Mouse (Mus musculus) hindbrain, embryonic 15.5 days (tissue): ENCODE measurements at regions not wholly inside any gene's neighbourhood (a gene's known extent, or its start where the extent isn't known, plus 50 kb on each side); places are given as distances from the start of the nearest gene placed in this dataset.

ENCODE experiments used
- ATAC-seq: fragments of 200-750 bp; cut with Nextera tagmentation; 2 replicates; pipeline ENCODE4 v1.8.0; 2017; ENCODE audit warnings: low read depth, moderate number of reproducible peaks, moderate TSS enrichment; ENCODE audit not compliant: low FRiP score
- H3K27ac ChIP-seq: fragments of 300-500 bp; sonication (generic); replicated peaks from 2 replicates; pipeline ENCODE4 v1.5.1; 2015; ENCODE audit warnings: mild to moderate bottlenecking, inconsistent platforms
- H3K27me3 ChIP-seq: fragments of 300-500 bp; sonication (generic); 2 replicates; pipeline ENCODE4 v1.6.1; 2015; ENCODE audit warnings: control low read depth, inconsistent platforms
- H3K36me3 ChIP-seq: fragments of 300-500 bp; sonication (generic); 2 replicates; pipeline ENCODE4 v1.6.1; 2015; ENCODE audit warnings: control low read depth, inconsistent platforms
- H3K4me1 ChIP-seq: fragments of 300-500 bp; sonication (generic); replicated peaks from 2 replicates; pipeline ENCODE4 v1.6.1; 2015; ENCODE audit warnings: control low read depth, inconsistent platforms
- H3K4me2 ChIP-seq: fragments of 300-500 bp; sonication (generic); 2 replicates; pipeline ENCODE4 v1.6.1; 2015; ENCODE audit warnings: moderate library complexity, mild to moderate bottlenecking, inconsistent platforms
- H3K4me3 ChIP-seq: fragments of 300-500 bp; sonication (generic); 2 replicates; pipeline ENCODE4 v1.5.1; 2015; ENCODE audit warnings: mild to moderate bottlenecking, inconsistent platforms
- H3K9ac ChIP-seq: fragments of 300-500 bp; sonication (generic); 2 replicates; pipeline ENCODE4 v1.6.1; 2015; ENCODE audit warnings: inconsistent platforms
- H3K9me3 ChIP-seq: fragments of 300-500 bp; sonication (generic); 2 replicates; pipeline ENCODE4 v1.6.1; 2016; ENCODE audit warnings: control low read depth, inconsistent platforms
- WGBS: fragments of 180-500 bp; shearing (Covaris S2); methylation state at CpG from one replicate; pipeline ENCODE4 v1.1.7; 2015; 5-methylcytosine and 5-hydroxymethylcytosine counted together

DNA sequence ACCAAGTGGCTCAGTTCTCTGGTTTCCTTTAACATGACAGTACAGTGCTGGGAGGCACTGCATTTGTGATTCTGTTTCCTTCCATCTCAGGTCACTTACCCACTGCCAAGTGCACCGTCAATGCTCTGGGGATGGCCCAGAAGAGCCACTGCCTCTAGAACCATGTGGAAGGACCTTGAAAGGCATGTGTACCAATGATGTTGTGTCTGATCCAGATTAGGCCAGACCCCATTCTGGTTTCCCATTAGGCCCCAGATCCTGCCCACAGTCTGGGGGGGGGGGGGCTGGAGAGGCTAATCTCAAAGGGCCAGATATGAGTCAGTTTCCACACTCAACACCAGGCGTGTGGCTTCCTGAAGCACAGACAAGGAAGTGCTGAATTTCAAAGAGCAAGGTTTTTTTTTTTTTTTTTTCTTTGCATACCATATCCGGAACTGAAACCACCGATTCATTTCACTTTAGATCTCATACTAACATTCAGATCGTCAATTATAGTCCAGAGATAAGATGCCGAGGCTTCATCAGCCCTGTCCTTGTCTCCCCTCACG is 162.6 kb upstream of the Bcl6 start:
- Histone ChIP-seq H3K36me3 (no peaks in the 10 kb centered on the region), H3K27ac (no peak overlapping the region), H3K9ac (no peak overlapping the region), H3K27me3 (no peaks in the 10 kb centered on the region), H3K9me3 (no peaks in the 10 kb centered on the region), H3K4me3 (no peak overlapping the region), H3K4me2 (no peak overlapping the region), H3K4me1 (no peaks in the 10 kb centered on the region)
- ATAC-seq: no peak
- WGBS: 87% methylated on average over 7 of the region's 7 CpGs

DNA sequence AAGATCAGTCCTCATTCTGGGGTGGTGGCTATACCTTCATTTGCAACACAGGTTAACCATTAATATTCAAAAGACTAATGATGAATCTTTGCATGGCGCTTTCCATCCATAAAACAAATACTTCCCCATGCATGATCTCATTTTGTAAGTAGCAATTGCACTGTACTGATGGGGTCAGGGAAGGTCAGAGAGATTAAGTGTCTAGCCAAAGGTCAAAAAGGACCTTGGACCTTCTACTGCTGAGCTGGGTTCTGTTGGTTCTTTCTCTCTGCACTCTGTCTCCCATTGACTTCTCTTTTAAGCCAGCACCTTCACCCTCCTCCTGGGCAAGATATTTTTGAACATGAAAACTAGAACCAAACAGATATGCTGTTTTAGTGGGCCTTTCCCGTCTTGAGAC is 161.9 kb upstream of the Bcl6 start:
- Histone ChIP-seq H3K9ac (no peak overlapping the region), H3K4me2 (no peak overlapping the region), H3K4me3 (no peak overlapping the region), H3K4me1 (no peaks in the 10 kb centered on the region), H3K9me3 (no peaks in the 10 kb centered on the region), H3K27me3 (no peaks in the 10 kb centered on the region), H3K36me3 (no peaks in the 10 kb centered on the region), H3K27ac (no peak overlapping the region)
- WGBS: 97% methylated on average over 2 of the region's 2 CpGs
- no peak for ATAC-seq

DNA sequence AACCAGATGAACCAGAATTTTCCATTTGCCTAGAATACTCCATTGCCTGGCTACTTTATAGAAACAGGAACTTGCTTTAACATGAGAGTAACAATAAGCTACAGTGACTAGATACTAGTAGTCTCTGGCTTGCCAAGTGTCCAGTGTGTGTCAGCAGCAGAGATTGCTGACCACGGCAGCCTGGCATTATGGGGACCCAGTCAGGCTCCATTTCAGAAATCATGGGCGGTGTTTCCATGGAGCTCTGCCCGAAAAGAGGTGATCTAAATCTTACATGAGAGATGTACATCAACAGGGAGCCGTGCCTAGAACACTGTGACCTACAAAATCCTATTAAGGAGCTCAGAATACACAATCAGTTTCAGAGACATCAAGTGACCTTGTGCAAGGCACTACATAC is 160.8 kb upstream of the Bcl6 start:
- H3K9ac ChIP-seq: no peak overlapping the region
- 71% methylated on average over 4 of the region's 4 CpGs for WGBS
- H3K9me3 ChIP-seq: no peaks in the 10 kb centered on the region

DNA sequence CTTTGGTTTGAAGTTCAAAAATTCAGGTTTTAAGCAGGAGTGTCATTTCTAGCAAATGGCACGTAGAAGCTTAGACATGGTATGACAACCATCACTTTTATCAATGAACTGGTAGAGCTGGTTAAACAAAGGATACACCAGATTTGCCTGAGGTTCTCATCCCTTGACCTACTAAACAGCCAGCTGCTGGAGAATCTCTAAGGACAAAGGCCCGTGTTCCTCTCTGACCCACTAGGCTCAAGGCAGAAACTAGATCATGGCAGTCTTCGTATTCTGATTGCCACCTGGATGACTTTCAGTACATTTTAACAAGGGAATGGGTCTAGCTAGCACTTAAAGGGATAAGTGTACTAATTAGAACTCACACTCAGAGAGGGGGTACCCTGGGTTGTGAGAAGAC is 155.2 kb upstream of the Bcl6 start:
- H3K9ac ChIP-seq: no peak overlapping the region
- H3K27ac ChIP-seq: no peak overlapping the region
- no peak for ATAC-seq
- WGBS: 93% methylated on average over 3 of the region's 3 CpGs
- H3K4me3 ChIP-seq: no peak overlapping the region
- H3K9me3 ChIP-seq: no peaks in the 10 kb centered on the region
- no peak overlapping the region for H3K4me2 ChIP-seq
- no peaks in the 10 kb centered on the region for H3K36me3 ChIP-seq
- H3K4me1 ChIP-seq: no peaks in the 10 kb centered on the region
- no peaks in the 10 kb centered on the region for H3K27me3 ChIP-seq

More for the DNA sequence above, 160.8 kb upstream of the Bcl6 start:
- Histone ChIP-seq H3K4me2 (no peak overlapping the region), H3K4me1 (no peaks in the 10 kb centered on the region), H3K27me3 (no peaks in the 10 kb centered on the region), H3K4me3 (no peak overlapping the region), H3K27ac (no peak overlapping the region), H3K36me3 (no peaks in the 10 kb centered on the region)
- no peak for ATAC-seq

DNA sequence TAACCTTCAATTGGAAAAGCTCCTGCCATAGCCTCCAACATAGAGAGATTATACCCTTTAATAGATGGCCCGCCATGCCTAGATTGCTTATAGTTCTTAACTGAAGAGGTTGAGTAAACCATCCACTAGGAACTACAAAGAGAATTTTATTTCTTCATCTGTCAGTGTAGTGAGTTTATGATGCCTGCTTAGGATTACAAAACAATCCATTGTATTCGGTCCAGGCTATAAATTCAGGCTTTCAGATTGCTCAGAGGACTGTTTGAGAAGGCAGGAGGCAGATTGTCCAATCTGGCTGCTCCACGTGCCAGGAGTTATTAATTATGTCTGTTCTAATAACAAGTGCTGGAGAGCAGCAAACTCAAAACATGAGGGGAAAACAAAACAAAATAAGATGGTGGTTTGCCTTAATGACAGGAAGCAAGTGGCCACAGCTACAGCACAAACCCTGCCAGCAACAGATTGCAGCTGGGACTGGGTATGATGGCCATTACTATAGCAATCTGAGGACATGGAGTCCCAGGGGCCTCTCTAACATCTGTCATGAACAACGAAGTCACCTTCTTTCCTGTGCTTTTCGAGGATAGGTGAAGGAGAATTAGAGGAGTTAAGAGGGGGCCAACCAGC is 154.4 kb upstream of the Bcl6 start:
- H3K4me3 ChIP-seq: no peak overlapping the region
- H3K36me3 ChIP-seq: no peaks in the 10 kb centered on the region
- ATAC-seq: no peak
- H3K27ac ChIP-seq: no peak overlapping the region
- H3K9ac ChIP-seq: no peak overlapping the region
- 56% methylated on average over 5 of the region's 5 CpGs for WGBS
- H3K27me3 ChIP-seq: no peaks in the 10 kb centered on the region
- H3K4me2 ChIP-seq: no peak overlapping the region
- H3K9me3 ChIP-seq: no peaks in the 10 kb centered on the region
- no peaks in the 10 kb centered on the region for H3K4me1 ChIP-seq

DNA sequence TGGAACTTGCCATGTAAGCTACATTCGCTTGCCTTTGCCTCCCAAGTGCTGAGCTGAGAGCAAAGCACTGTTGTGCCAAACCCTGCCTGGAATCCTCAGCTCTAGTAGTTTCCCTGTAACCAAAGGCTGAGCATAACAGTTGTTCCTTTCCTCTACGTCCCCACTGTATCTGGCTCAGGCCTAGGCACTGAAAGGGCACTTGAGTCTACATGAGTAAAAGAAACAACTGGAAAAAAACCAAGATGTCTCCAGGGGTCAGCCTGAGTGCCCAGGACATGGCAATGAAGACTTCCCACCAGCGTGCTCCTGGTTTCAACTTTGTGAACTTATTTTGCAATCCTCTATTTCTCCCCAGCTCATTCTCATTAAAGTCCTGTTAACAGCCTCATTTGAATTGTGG is 150.5 kb upstream of the Bcl6 start:
- Histone ChIP-seq H3K9ac (no peak overlapping the region), H3K9me3 (no peaks in the 10 kb centered on the region), H3K4me3 (no peak overlapping the region), H3K4me1 (no peaks in the 10 kb centered on the region), H3K27me3 (no peaks in the 10 kb centered on the region), H3K27ac (no peak overlapping the region), H3K36me3 (no peaks in the 10 kb centered on the region), H3K4me2 (no peak overlapping the region)
- WGBS: 91% methylated on average over 3 of the region's 3 CpGs
- no peak for ATAC-seq

DNA sequence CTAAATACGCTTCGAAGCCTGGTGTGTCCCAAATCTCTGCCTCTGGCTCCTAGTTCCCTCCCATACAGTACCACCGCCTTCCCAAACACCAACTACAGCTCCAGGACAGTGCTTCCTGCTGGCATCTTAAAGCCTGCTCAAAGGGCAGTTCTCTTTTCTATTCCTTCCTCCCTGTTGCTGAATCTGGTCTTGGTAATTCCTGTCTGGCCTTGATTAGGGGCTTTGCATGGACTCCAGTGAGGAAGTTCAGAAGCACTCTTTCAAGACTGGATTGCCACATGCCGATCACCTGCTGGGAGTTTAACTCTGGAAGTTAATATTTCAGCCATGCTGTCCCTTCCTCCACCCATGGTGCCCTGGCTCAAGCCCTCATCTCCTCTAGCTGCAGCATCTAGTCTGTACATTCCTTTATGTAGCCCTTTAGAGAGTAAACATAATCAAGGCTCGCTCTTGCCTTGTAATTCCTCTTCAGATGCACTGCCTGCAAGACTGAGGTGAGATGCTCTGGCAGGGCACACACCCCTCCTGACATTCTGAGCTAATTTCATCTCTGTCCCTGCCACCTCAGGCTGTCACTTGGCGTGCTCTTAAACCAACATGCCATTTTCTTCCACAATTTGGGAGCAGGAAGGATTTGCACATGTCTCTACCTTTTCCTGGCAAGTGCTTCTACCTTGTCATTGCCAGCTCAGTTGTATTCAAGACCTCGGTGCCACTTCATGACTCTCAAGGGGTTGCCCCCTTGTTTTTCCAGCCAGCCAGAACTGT is 148.8 kb upstream of the Bcl6 start:
- Histone ChIP-seq H3K36me3 (no peaks in the 10 kb centered on the region), H3K9ac (no peak overlapping the region), H3K4me2 (no peak overlapping the region), H3K27ac (no peak overlapping the region), H3K27me3 (no peaks in the 10 kb centered on the region), H3K9me3 (no peaks in the 10 kb centered on the region), H3K4me3 (no peak overlapping the region), H3K4me1 (no peaks in the 10 kb centered on the region)
- 86% methylated on average over 7 of the region's 7 CpGs for WGBS
- no peak for ATAC-seq

DNA sequence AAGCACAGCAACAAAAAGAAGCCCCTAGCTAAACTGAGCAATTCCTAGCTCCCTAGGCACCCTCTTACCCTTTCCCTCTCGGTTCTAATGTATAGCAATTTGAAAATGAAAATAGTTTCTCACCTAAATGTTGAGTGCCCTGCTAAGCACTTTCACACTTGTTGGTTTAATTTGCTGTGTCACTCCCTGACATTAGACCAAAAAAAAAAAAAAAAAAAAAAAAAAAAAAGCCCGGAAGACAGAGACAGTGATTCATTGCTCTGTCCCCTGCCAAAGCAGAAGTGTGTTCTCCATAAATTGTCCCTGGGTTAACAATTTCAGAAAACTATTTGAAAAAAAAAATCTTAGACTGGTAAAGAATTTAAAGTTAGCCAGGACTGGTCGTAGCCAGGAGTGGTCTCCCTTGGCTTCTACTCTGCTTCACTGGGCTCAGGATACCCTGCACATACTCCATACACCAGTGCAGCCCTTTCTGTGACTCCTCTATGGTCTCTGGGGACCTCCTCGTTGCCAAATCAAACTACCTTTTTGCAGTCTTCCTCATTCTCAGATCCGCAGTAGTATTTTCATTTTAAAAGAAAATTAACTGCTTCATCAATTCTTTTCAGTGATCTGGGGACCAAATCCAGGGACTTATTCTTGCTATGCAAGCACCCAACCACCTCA is 148.0 kb upstream of the Bcl6 start:
- Histone ChIP-seq H3K4me1 (no peaks in the 10 kb centered on the region), H3K9ac (no peak overlapping the region), H3K27me3 (no peaks in the 10 kb centered on the region), H3K9me3 (no peaks in the 10 kb centered on the region), H3K4me3 (no peak overlapping the region), H3K27ac (no peak overlapping the region), H3K4me2 (no peak overlapping the region), H3K36me3 (no peaks in the 10 kb centered on the region)
- no peak for ATAC-seq
- 69% methylated on average over 5 of the region's 5 CpGs for WGBS

DNA sequence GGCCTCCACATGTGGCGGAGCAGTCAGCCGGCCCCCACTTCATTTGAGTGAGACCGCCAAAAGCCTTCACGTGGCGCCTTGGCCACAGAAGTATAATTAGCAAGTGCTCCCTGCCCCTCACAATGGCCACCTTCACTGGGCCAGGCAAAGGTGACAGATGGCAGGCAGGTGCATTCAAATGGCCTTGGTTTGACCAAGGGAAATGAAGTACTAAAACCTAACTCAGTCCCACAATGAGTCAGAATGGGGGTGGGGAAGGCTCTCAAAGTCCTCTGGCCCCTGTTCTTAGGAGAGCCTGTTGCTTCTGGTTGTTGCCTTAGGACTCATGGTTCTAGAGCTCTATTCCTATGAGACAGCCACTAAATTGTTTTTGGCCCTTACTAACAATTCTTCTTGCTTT is 147.2 kb upstream of the Bcl6 start:
- Histone ChIP-seq H3K4me2 (no peak overlapping the region), H3K27ac (no peak overlapping the region), H3K36me3 (no peaks in the 10 kb centered on the region), H3K4me1 (no peaks in the 10 kb centered on the region), H3K9me3 (no peaks in the 10 kb centered on the region), H3K9ac (no peak overlapping the region), H3K27me3 (no peaks in the 10 kb centered on the region), H3K4me3 (no peak overlapping the region)
- 95% methylated on average over 5 of the region's 5 CpGs for WGBS
- no peak for ATAC-seq

DNA sequence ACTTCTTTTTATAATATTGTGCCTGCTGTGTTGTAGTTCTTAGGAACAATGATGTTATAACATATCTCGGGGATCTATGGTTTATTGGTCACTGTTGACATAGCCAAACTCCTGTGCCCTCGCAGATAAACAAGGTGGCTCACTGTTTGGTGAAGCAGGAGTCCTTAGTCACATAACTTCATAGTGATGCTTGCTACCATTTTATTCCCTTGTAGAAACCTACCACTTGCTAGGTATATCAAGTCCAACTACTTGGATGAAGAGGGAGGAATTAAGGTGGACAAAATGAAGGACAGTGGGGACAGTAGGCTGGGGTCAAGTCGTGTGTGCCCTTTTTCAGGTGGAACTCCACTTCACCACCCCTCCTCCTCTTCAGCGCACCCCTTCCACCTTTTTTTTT is 146.7 kb upstream of the Bcl6 start:
- no peaks in the 10 kb centered on the region for H3K4me1 ChIP-seq
- H3K9ac ChIP-seq: no peak overlapping the region
- no peak overlapping the region for H3K4me2 ChIP-seq
- H3K9me3 ChIP-seq: no peaks in the 10 kb centered on the region
- no peak overlapping the region for H3K4me3 ChIP-seq
- H3K27ac ChIP-seq: no peak overlapping the region
- H3K36me3 ChIP-seq: no peaks in the 10 kb centered on the region
- no peaks in the 10 kb centered on the region for H3K27me3 ChIP-seq
- over 99% methylated on average over 4 of the region's 4 CpGs for WGBS
- ATAC-seq: no peak

DNA sequence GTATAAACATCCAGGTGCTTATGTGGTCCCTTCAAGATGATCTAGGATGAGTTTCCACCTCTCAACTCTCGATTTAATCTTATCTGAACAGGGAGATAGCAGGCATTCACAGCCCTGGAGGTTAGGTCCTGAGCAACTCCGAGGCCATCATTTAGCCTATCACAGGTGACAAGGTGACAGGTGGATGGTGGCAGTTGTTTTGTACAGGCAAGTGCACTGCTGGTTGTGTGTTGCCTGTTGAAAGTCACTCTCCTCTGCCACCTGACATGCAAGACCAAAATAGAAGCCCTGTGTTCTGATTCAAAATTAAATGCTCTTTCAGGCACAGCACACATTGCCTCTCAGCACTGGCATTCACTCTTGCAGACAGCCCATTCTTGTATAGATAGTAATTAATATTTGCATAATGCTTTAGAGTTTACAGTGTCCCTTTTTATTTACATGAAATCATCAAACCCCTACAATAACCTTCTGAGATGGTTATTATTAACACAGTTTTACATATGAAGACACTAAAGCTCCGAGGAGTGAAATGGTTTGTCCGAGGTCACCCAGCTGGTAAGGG is 145.9 kb upstream of the Bcl6 start:
- H3K27ac ChIP-seq: no peak overlapping the region
- no peaks in the 10 kb centered on the region for H3K4me1 ChIP-seq
- no peaks in the 10 kb centered on the region for H3K27me3 ChIP-seq
- H3K4me2 ChIP-seq: no peak overlapping the region
- WGBS: 85% methylated on average over 4 of the region's 4 CpGs
- H3K9me3 ChIP-seq: no peaks in the 10 kb centered on the region
- H3K9ac ChIP-seq: no peak overlapping the region
- no peak for ATAC-seq
- H3K4me3 ChIP-seq: no peak overlapping the region
- no peaks in the 10 kb centered on the region for H3K36me3 ChIP-seq

DNA sequence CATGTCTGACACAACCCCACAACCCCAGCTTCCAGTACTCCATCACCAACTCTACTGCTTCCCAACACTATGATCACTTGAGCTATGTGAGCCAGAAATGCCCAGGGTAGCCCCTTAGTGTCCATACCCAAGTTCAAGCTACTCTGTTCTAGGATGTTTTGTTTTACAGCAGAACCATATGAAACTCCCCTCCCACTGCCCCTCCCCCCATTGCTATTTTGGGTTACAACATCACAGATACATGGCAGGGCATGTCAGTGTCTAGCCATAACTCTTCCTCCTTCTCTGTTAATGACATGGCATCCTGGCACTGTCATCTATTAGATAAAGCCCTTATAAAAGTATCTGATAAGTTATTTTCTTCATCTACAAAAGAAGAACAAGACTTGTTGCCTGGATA is 142.0 kb upstream of the Bcl6 start:
- H3K27me3 ChIP-seq: no peaks in the 10 kb centered on the region
- no peak overlapping the region for H3K27ac ChIP-seq
- no peaks in the 10 kb centered on the region for H3K9me3 ChIP-seq
- H3K4me2 ChIP-seq: no peak overlapping the region
- H3K4me3 ChIP-seq: no peak overlapping the region
- H3K9ac ChIP-seq: no peak overlapping the region
- no peaks in the 10 kb centered on the region for H3K36me3 ChIP-seq
- no peak for ATAC-seq
- no peaks in the 10 kb centered on the region for H3K4me1 ChIP-seq
